Mouse (Mus musculus): ENCODE results near the gene Atf6b.

GRCm38 (mm10) chr17:34688889-34689288 is 41.9 kb downstream of the Atf6b start:
- TF ChIP-seq ZC3H11A (IDR thresholded peaks at IDR 0.05; ENCODE audit: borderline replicate concordance, low read depth, low read length) (no peak), ZNF384 (IDR thresholded peaks at IDR 0.05; ENCODE audit: low read depth, low read length) (no peak)

Measured in ES-E14 (cell line).